Mouse (Mus musculus): ENCODE results near the gene Msi2. TPM values are rescaled to one million over a fixed set of nuclear protein-coding genes. Genes with fewer than 3 reads are reported as not detected.

The Msi2 gene
- polyA plus RNA-seq, 1 experiment from 2014 or later: 16.8 TPM

- H3K27ac ChIP-seq: no peak overlapping the region
- DNase-seq (ENCODE audit: low spot score): no peak
- H3K36me3 ChIP-seq: peaks cover 16% of the 10 kb centered on the region
- WGBS: 83% methylated on average over 13 of the region's 13 CpGs
- peaks cover 57% of the 10 kb centered on the region for H3K4me1 ChIP-seq
- no peaks in the 10 kb centered on the region for H3K27me3 ChIP-seq (ENCODE audit: low read depth, poor library complexity, severe bottlenecking)
- H3K9me3 ChIP-seq (replicated peaks): no peaks in the 10 kb centered on the region
- H3K4me3 ChIP-seq: no peak overlapping the region
Measured at GRCm38 (mm10) chr11:88488175-88488940, 230.0 kb downstream of the Msi2 start.

- H3K9me3 ChIP-seq (replicated peaks): no peaks in the 10 kb centered on the region
- H3K4me1 ChIP-seq: peaks cover 58% of the 10 kb centered on the region
- H3K4me3 ChIP-seq: no peak overlapping the region
- H3K27ac ChIP-seq: no peak overlapping the region
- H3K36me3 ChIP-seq: peaks cover 16% of the 10 kb centered on the region
- no peak for DNase-seq (ENCODE audit: low spot score)
- H3K27me3 ChIP-seq (ENCODE audit: low read depth, poor library complexity, severe bottlenecking): no peaks in the 10 kb centered on the region
- WGBS: 82% methylated on average over 1 of the region's 1 CpGs
Measured at GRCm38 (mm10) chr11:88485987-88486386, 232.3 kb downstream of the Msi2 start.

DNA sequence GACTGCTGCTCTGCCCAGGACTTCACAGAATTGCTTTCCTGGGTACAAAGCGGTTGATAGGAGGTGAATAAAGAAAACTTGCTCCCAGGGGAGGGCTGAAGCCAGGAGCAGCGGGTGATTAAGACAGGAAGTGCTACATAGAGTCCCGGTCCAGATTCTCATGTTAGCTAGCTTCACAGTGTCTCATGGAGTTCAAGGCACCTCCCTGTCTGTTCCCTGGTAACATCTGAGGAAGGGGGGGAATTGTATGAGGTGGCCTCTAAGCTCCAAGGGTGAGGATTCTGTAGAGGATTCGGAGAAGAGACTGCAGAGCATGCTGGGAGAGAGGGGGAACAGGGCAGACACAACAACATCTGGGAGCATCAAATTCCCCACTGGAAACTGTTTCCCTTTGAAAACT lies 233.2 kb downstream of the Msi2 start:
- H3K27me3 ChIP-seq (ENCODE audit: low read depth, poor library complexity, severe bottlenecking): no peaks in the 10 kb centered on the region
- H3K9me3 ChIP-seq (replicated peaks): no peaks in the 10 kb centered on the region
- H3K4me1 ChIP-seq: peaks cover 53% of the 10 kb centered on the region
- peak overlapping the region; percentile 53; the same call in 1 of the 2 replicates for H3K27ac ChIP-seq
- WGBS: 69% methylated on average over 4 of the region's 4 CpGs
- DNase-seq (ENCODE audit: low spot score): no peak
- no peak overlapping the region for H3K4me3 ChIP-seq
- peaks cover 22% of the 10 kb centered on the region for H3K36me3 ChIP-seq

GRCm38 (mm10) chr11:88484047-88484446 lies 234.3 kb downstream of the Msi2 start:
- WGBS: 93% methylated on average over 3 of the region's 3 CpGs
- no peak overlapping the region for H3K4me3 ChIP-seq
- no peaks in the 10 kb centered on the region for H3K27me3 ChIP-seq (ENCODE audit: low read depth, poor library complexity, severe bottlenecking)
- DNase-seq (ENCODE audit: low spot score): no peak
- no peak overlapping the region for H3K27ac ChIP-seq
- peaks cover 26% of the 10 kb centered on the region for H3K36me3 ChIP-seq
- no peaks in the 10 kb centered on the region for H3K9me3 ChIP-seq (replicated peaks)
- peaks cover 47% of the 10 kb centered on the region for H3K4me1 ChIP-seq

DNA sequence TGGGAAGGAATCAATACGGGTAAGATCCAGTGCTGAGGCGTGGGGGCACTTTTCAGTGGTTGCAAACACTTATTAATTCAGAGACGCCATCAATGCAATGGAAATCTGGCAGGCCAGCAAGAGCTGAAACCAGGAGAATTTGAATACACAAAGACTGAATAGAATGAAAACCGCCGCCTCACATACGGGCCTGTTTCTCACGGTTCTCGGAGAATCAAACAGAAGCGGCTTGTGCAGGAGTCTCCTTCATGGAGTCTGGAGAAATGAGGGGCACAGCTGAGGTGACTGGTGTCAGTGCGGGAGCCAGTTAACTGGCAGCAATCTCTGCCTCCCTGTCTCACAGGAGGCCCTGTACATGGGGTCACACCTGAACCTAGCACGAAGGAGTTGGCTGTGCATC lies 235.7 kb downstream of the Msi2 start:
- no peaks in the 10 kb centered on the region for H3K9me3 ChIP-seq (replicated peaks)
- no peaks in the 10 kb centered on the region for H3K27me3 ChIP-seq (ENCODE audit: low read depth, poor library complexity, severe bottlenecking)
- H3K4me3 ChIP-seq: no peak overlapping the region
- no peak for DNase-seq (ENCODE audit: low spot score)
- no peak overlapping the region for H3K27ac ChIP-seq
- H3K4me1 ChIP-seq: peaks cover 42% of the 10 kb centered on the region
- WGBS: 82% methylated on average over 11 of the region's 11 CpGs
- H3K36me3 ChIP-seq: peaks cover 27% of the 10 kb centered on the region

- 81% methylated on average over 6 of the region's 6 CpGs for WGBS
- no peaks in the 10 kb centered on the region for H3K27me3 ChIP-seq (ENCODE audit: low read depth, poor library complexity, severe bottlenecking)
- peaks cover 31% of the 10 kb centered on the region for H3K36me3 ChIP-seq
Measured at GRCm38 (mm10) chr11:88482236-88482635, 236.1 kb downstream of the Msi2 start.

GRCm38 (mm10) chr11:88481602-88482161 lies 236.6 kb downstream of the Msi2 start:
- Histone ChIP-seq H3K36me3 (peaks cover 36% of the 10 kb centered on the region), H3K27me3 (ENCODE audit: low read depth, poor library complexity, severe bottlenecking) (no peaks in the 10 kb centered on the region), H3K27ac (no peak overlapping the region), H3K9me3 (replicated peaks) (no peaks in the 10 kb centered on the region), H3K4me3 (no peak overlapping the region), H3K4me1 (peaks cover 42% of the 10 kb centered on the region)
- no peak for DNase-seq (ENCODE audit: low spot score)
- WGBS: 77% methylated on average over 7 of the region's 7 CpGs

More at GRCm38 (mm10) chr11:88482236-88482635, 236.1 kb downstream of the Msi2 start:
- DNase-seq (ENCODE audit: low spot score): no peak
- H3K4me3 ChIP-seq: no peak overlapping the region
- no peak overlapping the region for H3K27ac ChIP-seq
- no peaks in the 10 kb centered on the region for H3K9me3 ChIP-seq (replicated peaks)
- H3K4me1 ChIP-seq: peaks cover 42% of the 10 kb centered on the region

- Histone ChIP-seq H3K9me3 (replicated peaks) (no peaks in the 10 kb centered on the region), H3K4me1 (peaks cover 41% of the 10 kb centered on the region), H3K4me3 (no peak overlapping the region), H3K27me3 (ENCODE audit: low read depth, poor library complexity, severe bottlenecking) (peaks cover 3% of the 10 kb centered on the region; the same call in 1 of the 2 replicates), H3K27ac (no peak overlapping the region), H3K36me3 (peaks cover 42% of the 10 kb centered on the region)
- DNase-seq (ENCODE audit: low spot score): no peak
- 85% methylated on average over 9 of the region's 9 CpGs for WGBS
Measured at GRCm38 (mm10) chr11:88481092-88481601, 237.2 kb downstream of the Msi2 start.

GRCm38 (mm10) chr11:88479498-88479897 lies 238.8 kb downstream of the Msi2 start:
- no peak overlapping the region for H3K27ac ChIP-seq

DNA sequence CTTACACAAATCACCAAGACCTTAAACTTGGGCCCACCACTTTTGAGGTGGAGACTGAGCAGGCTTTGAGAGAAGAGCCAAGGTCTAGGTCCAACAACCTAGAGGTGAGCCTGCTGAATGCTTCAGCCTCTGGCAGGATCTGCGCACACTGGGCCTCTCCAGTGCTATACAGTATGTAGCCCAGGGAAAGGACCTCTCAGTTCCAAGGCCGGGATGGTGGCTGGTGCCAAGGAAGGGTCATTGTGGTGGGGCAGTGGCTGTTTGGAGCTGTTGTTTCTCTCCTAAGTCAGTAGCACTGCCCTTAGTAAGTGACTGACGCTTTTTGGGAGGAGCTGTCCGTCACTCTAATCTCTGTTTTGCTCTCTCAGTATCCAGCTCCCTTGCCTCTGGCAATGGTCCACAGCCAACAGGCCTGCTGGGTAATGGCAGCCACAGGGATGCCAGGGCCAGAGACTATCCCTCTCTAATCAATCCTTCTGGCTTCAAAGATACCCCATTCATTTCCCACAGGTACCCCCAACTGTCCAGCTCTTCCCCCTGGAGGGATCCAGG lies 243.3 kb downstream of the Msi2 start:
- 75% methylated on average over 4 of the region's 4 CpGs for WGBS
- peaks cover 53% of the 10 kb centered on the region for H3K36me3 ChIP-seq
- H3K9me3 ChIP-seq (replicated peaks): no peaks in the 10 kb centered on the region
- no peak for DNase-seq (ENCODE audit: low spot score)
- no peak overlapping the region for H3K27ac ChIP-seq
- H3K27me3 ChIP-seq (ENCODE audit: low read depth, poor library complexity, severe bottlenecking): peaks cover 14% of the 10 kb centered on the region
- H3K4me1 ChIP-seq: peaks cover 41% of the 10 kb centered on the region
- H3K4me3 ChIP-seq: no peak overlapping the region

More at GRCm38 (mm10) chr11:88479498-88479897, 238.8 kb downstream of the Msi2 start:
- H3K27me3 ChIP-seq (ENCODE audit: low read depth, poor library complexity, severe bottlenecking): peaks cover 7% of the 10 kb centered on the region; the same call in 1 of the 2 replicates
- H3K9me3 ChIP-seq (replicated peaks): no peaks in the 10 kb centered on the region
- DNase-seq (ENCODE audit: low spot score): no peak
- WGBS: 88% methylated on average over 5 of the region's 5 CpGs
- H3K36me3 ChIP-seq: peaks cover 53% of the 10 kb centered on the region
- no peak overlapping the region for H3K4me3 ChIP-seq
- peaks cover 31% of the 10 kb centered on the region for H3K4me1 ChIP-seq

- H3K36me3 ChIP-seq: peaks cover 39% of the 10 kb centered on the region
- no peak overlapping the region for H3K27ac ChIP-seq
- no peak for DNase-seq (ENCODE audit: low spot score)
- no peaks in the 10 kb centered on the region for H3K9me3 ChIP-seq (replicated peaks)
- H3K27me3 ChIP-seq (ENCODE audit: low read depth, poor library complexity, severe bottlenecking): peaks cover 16% of the 10 kb centered on the region
- 55% methylated on average over 8 of the region's 8 CpGs for WGBS
- H3K4me3 ChIP-seq: no peak overlapping the region
- peaks cover 40% of the 10 kb centered on the region for H3K4me1 ChIP-seq
Measured at GRCm38 (mm10) chr11:88472731-88473130, 245.6 kb downstream of the Msi2 start.

GRCm38 (mm10) chr11:88471981-88472647 lies 246.2 kb downstream of the Msi2 start:
- 72% methylated on average over 12 of the region's 12 CpGs for WGBS
- Histone ChIP-seq H3K4me3 (no peak overlapping the region), H3K27ac (no peak overlapping the region), H3K36me3 (peaks cover 38% of the 10 kb centered on the region), H3K27me3 (ENCODE audit: low read depth, poor library complexity, severe bottlenecking) (peaks cover 16% of the 10 kb centered on the region), H3K4me1 (peaks cover 45% of the 10 kb centered on the region), H3K9me3 (replicated peaks) (no peaks in the 10 kb centered on the region)
- DNase-seq (ENCODE audit: low spot score): no peak
